Comparison of ENCODE assay signal across 33 mouse cellular contexts in genomic region chr13:37546556-37546955, GRCm38 (mm10).
DNase-seq lines count a peak whose midpoint lies in the region; ATAC-seq and TF ChIP-seq lines count a peak whose summit lies in the region.
"Had no signal": no experiment of that assay in that cellular context is flagged by ENCODE, and none has a peak within 500 bp of the region (broad histone marks: within the 10 kb centered on the region; RNA-seq: fewer than 3 reads in every experiment).

No protein-coding gene starts in this region.

- peak; percentile 25 for DNase-seq in lung, postnatal 0 days (ENCODE audit: low spot score)
- DNase-seq in lung, postnatal 36 days = no peak
- DNase-seq in ES-E14 (ENCODE audit: low read depth, low spot score) = no peak
- DNase-seq in adrenal gland, postnatal 4 days (ENCODE audit: low spot score in 2 of 2) = no peak
- no peak for DNase-seq in midbrain, postnatal 0 days (ENCODE audit: low spot score)
- DNase-seq: adrenal gland, postnatal 36 days; cerebellum, adult 9-10 months; cerebellum, postnatal 36 days; gastrocnemius, postnatal 36 days; heart, adult 18-20 months; heart, postnatal 14 days; kidney, adult 2 months; kidney, postnatal 36 days; layer of hippocampus, postnatal 36 days; liver; lung, postnatal 10 days; right cerebral cortex, postnatal 4 days; thymus, adult 18-20 months; thymus, postnatal 25 days had no signal

- TF ChIP-seq CTCF in lung, postnatal 0 days (IDR thresholded peaks at IDR 0.05) = no peak
- no peak for TF ChIP-seq CTCF in midbrain, postnatal 0 days (IDR thresholded peaks at IDR 0.05)

- H3K36me3 ChIP-seq in heart, embryonic 13.5 days = no peaks in the 10 kb centered on the region
- no peaks in the 10 kb centered on the region for H3K36me3 ChIP-seq in heart, embryonic 12.5 days
- H3K36me3 ChIP-seq in lung, postnatal 0 days (ENCODE audit: insufficient read depth, low read length) = no peaks in the 10 kb centered on the region
- H3K36me3 ChIP-seq in ES-E14 (ENCODE audit: control insufficient read depth, insufficient read depth, low read length, poor library complexity, severe bottlenecking) = no peaks in the 10 kb centered on the region
- H3K36me3 ChIP-seq in stomach, embryonic 14.5 days (ENCODE audit: control insufficient read depth, insufficient read depth, low read length) = no peaks in the 10 kb centered on the region
- no peaks in the 10 kb centered on the region for H3K36me3 ChIP-seq in midbrain, postnatal 0 days (ENCODE audit: insufficient read depth, low read length)
- H3K36me3 ChIP-seq: intestine, embryonic 15.5 days; neural tube, embryonic 12.5 days had no signal

- WGBS in heart, embryonic 13.5 days = 75% methylated on average over 3 of the region's 3 CpGs
- WGBS in heart, embryonic 12.5 days = 73% methylated on average over 3 of the region's 3 CpGs
- WGBS in lung, postnatal 0 days = 67% methylated on average over 3 of the region's 3 CpGs
- whole genome bisulfite sequencing in stomach, embryonic 14.5 days = 73% methylated on average over 3 of the region's 3 CpGs
- 82% methylated on average over 3 of the region's 3 CpGs for WGBS in midbrain, postnatal 0 days

- ATAC-seq in heart, embryonic 13.5 days (ENCODE audit: extremely low read depth, insufficient number of reproducible peaks, low FRiP score, low TSS enrichment) = no peak
- no peak for ATAC-seq in heart, embryonic 12.5 days (ENCODE audit: insufficient number of reproducible peaks, low FRiP score)
- no peak for ATAC-seq in lung, postnatal 0 days
- no peak for ATAC-seq in stomach, embryonic 14.5 days (ENCODE audit: insufficient number of reproducible peaks, insufficient read depth, low FRiP score, low read depth)
- ATAC-seq in midbrain, postnatal 0 days (ENCODE audit: low FRiP score) = no peak
- ATAC-seq: CD4-positive, CD25-positive, alpha-beta regulatory T cell, adult 4 months; forebrain, embryonic 13.5 days; hindbrain, postnatal 0 days; intestine, embryonic 15.5 days; midbrain, embryonic 16.5 days; Patski had no signal

- TF ChIP-seq EP300 in lung, postnatal 0 days (IDR thresholded peaks at IDR 0.05) = peak; percentile 44

- no peak overlapping the region for H3K4me3 ChIP-seq in heart, embryonic 13.5 days
- H3K4me3 ChIP-seq in heart, embryonic 12.5 days = no peak overlapping the region
- H3K4me3 ChIP-seq in lung, postnatal 0 days (ENCODE audit: low read depth, low read length) = no peak overlapping the region
- H3K4me3 ChIP-seq in ES-E14 (ENCODE audit: insufficient read depth in 1 of 2, low read depth in 1 of 2, low read length in 2 of 2, poor library complexity in 1 of 2, severe bottlenecking in 1 of 2) = no peak overlapping the region
- H3K4me3 ChIP-seq in stomach, embryonic 14.5 days (ENCODE audit: low read depth, low read length) = no peak overlapping the region
- no peak overlapping the region for H3K4me3 ChIP-seq in midbrain, postnatal 0 days (ENCODE audit: low read depth, low read length)
- H3K4me3 ChIP-seq: forebrain, embryonic 13.5 days; intestine, embryonic 15.5 days; myocyte; neural tube, embryonic 12.5 days had no signal

- no peaks in the 10 kb centered on the region for H3K9me3 ChIP-seq in heart, embryonic 13.5 days
- no peaks in the 10 kb centered on the region for H3K9me3 ChIP-seq in heart, embryonic 12.5 days (replicated peaks)
- no peaks in the 10 kb centered on the region for H3K9me3 ChIP-seq in lung, postnatal 0 days (ENCODE audit: low read length)
- no peaks in the 10 kb centered on the region for H3K9me3 ChIP-seq in ES-E14 (ENCODE audit: control insufficient read depth, insufficient read depth, low read depth, low read length)
- H3K9me3 ChIP-seq in stomach, embryonic 14.5 days (ENCODE audit: control insufficient read depth, low read depth, low read length) = no peaks in the 10 kb centered on the region
- no peaks in the 10 kb centered on the region for H3K9me3 ChIP-seq in midbrain, postnatal 0 days (ENCODE audit: low read length)
- H3K9me3 ChIP-seq: forebrain, embryonic 13.5 days; intestine, embryonic 15.5 days; neural tube, embryonic 12.5 days had no signal

- H3K4me2 ChIP-seq in heart, embryonic 13.5 days = no peak overlapping the region
- no peak overlapping the region for H3K4me2 ChIP-seq in heart, embryonic 12.5 days
- H3K4me2 ChIP-seq in lung, postnatal 0 days (replicated peaks; ENCODE audit: low read depth, low read length) = no peak overlapping the region
- H3K4me2 ChIP-seq in stomach, embryonic 14.5 days (replicated peaks; ENCODE audit: low read depth, low read length) = no peak overlapping the region
- H3K4me2 ChIP-seq in midbrain, postnatal 0 days (ENCODE audit: low read depth, low read length, poor library complexity, severe bottlenecking) = no peak overlapping the region
- H3K4me2 ChIP-seq: forebrain, embryonic 13.5 days; heart, embryonic 11.5 days; intestine, embryonic 15.5 days; midbrain, embryonic 11.5 days; neural tube, embryonic 12.5 days had no signal

- H3K9ac ChIP-seq in heart, embryonic 13.5 days = no peak overlapping the region
- H3K9ac ChIP-seq in heart, embryonic 12.5 days = no peak overlapping the region
- no peak overlapping the region for H3K9ac ChIP-seq in lung, postnatal 0 days (replicated peaks; ENCODE audit: low read depth)
- H3K9ac ChIP-seq in ES-E14 (ENCODE audit: insufficient read depth, low read depth, low read length, poor library complexity, severe bottlenecking) = no peak overlapping the region
- no peak overlapping the region for H3K9ac ChIP-seq in stomach, embryonic 14.5 days (replicated peaks; ENCODE audit: low read depth, low read length)
- H3K9ac ChIP-seq in midbrain, postnatal 0 days (replicated peaks; ENCODE audit: low read length, poor library complexity, severe bottlenecking) = no peak overlapping the region
- H3K9ac ChIP-seq: forebrain, embryonic 13.5 days; intestine, embryonic 15.5 days; liver, embryonic 14.5 days; neural tube, embryonic 12.5 days had no signal

- in situ Hi-C loops in ES-E14 (cut with MboI; ENCODE audit: low sequenced_read_pairs in 2 of 2, unreplicated experiment in 2 of 2) = no loop called here

- no peaks in the 10 kb centered on the region for H3K27me3 ChIP-seq in heart, embryonic 13.5 days (replicated peaks)
- H3K27me3 ChIP-seq in heart, embryonic 12.5 days (replicated peaks) = no peaks in the 10 kb centered on the region; the same call in 1 of the 2 replicates
- H3K27me3 ChIP-seq in lung, postnatal 0 days (replicated peaks; ENCODE audit: insufficient read depth, low read length) = no peaks in the 10 kb centered on the region
- H3K27me3 ChIP-seq in stomach, embryonic 14.5 days (ENCODE audit: control insufficient read depth, insufficient read depth, low read length) = no peaks in the 10 kb centered on the region
- H3K27me3 ChIP-seq in midbrain, postnatal 0 days (ENCODE audit: insufficient read depth, low read length) = no peaks in the 10 kb centered on the region
- H3K27me3 ChIP-seq: forebrain, embryonic 13.5 days; intestine, embryonic 15.5 days; neural tube, embryonic 12.5 days; Patski had no signal

- H3K27ac ChIP-seq in heart, embryonic 13.5 days (replicated peaks) = peak overlapping the region; percentile 45; the same call in 1 of the 2 replicates
- no peak overlapping the region for H3K27ac ChIP-seq in heart, embryonic 12.5 days (ENCODE audit: poor library complexity, severe bottlenecking)
- H3K27ac ChIP-seq in lung, postnatal 0 days (ENCODE audit: low read length) = peak overlapping the region; percentile 32; the same call in 1 of the 2 replicates
- no peak overlapping the region for H3K27ac ChIP-seq in ES-E14 (ENCODE audit: insufficient read depth, low read depth, low read length, poor library complexity, severe bottlenecking)
- H3K27ac ChIP-seq in stomach, embryonic 14.5 days (ENCODE audit: low read length) = 0 out of 2 replicates have a peak overlapping the region, but pooled peaks have one; percentile 21
- H3K27ac ChIP-seq in midbrain, postnatal 0 days (ENCODE audit: low read depth, low read length) = no peak overlapping the region
- H3K27ac ChIP-seq: forebrain, embryonic 13.5 days; hindbrain, postnatal 0 days; intestine, embryonic 15.5 days; liver, embryonic 14.5 days; neural tube, embryonic 12.5 days had no signal

- peaks cover 31% of the 10 kb centered on the region for H3K4me1 ChIP-seq in heart, embryonic 13.5 days
- H3K4me1 ChIP-seq in heart, embryonic 12.5 days (replicated peaks) = peaks cover 24% of the 10 kb centered on the region
- H3K4me1 ChIP-seq in lung, postnatal 0 days (ENCODE audit: insufficient read depth, low read depth, low read length) = peaks cover 3% of the 10 kb centered on the region; the same call in 1 of the 2 replicates
- H3K4me1 ChIP-seq in ES-E14 (ENCODE audit: control insufficient read depth in 2 of 2, insufficient read depth in 2 of 2, low read length in 2 of 2, poor library complexity in 1 of 2) = peaks cover 3 to 17% of the 10 kb centered on the region in 2 experiments; a peak in 1 of 4 replicates
- no peaks in the 10 kb centered on the region for H3K4me1 ChIP-seq in stomach, embryonic 14.5 days (ENCODE audit: control insufficient read depth, insufficient read depth, low read length)
- no peaks in the 10 kb centered on the region for H3K4me1 ChIP-seq in midbrain, postnatal 0 days (ENCODE audit: insufficient read depth, low read length)
- H3K4me1 ChIP-seq: forebrain, embryonic 13.5 days had no signal

TF ChIP-seq in ES-E14, 5 proteins besides CTCF, POLR2A, EP300 and RAD21:
- TF ChIP-seq MAFK (IDR thresholded peaks at IDR 0.05; ENCODE audit: insufficient read depth, low read depth, low read length) = no peak
- peak; percentile 94 for TF ChIP-seq ZNF384 (IDR thresholded peaks at IDR 0.05; ENCODE audit: low read depth, low read length)
- TF ChIP-seq HCFC1 (IDR thresholded peaks at IDR 0.05; ENCODE audit: borderline replicate concordance, insufficient read depth, low read length) = no peak

Comparison
In these comparisons a context has a peak if more than half of its experiments do, and no peak if none do; other contexts are left out.
1. H3K27ac ChIP-seq: peak in heart, embryonic 13.5 days (single experiment), lung, postnatal 0 days (single experiment) and stomach, embryonic 14.5 days (single experiment); none in heart, embryonic 12.5 days (single experiment), ES-E14 (single experiment) and midbrain, postnatal 0 days (single experiment).